Mouse (Mus musculus): ENCODE results near the gene Hist1h4k. TPM values are rescaled to one million over a fixed set of nuclear protein-coding genes. Genes with fewer than 3 reads are reported as not detected.

Gene Hist1h4k
- polyA plus RNA-seq (2015; fragmentation: Nextera tagmentation; extraction: Ambion mirVana): 1.0 TPM in 1 of 2 replicates, not detected in the other

DNA sequence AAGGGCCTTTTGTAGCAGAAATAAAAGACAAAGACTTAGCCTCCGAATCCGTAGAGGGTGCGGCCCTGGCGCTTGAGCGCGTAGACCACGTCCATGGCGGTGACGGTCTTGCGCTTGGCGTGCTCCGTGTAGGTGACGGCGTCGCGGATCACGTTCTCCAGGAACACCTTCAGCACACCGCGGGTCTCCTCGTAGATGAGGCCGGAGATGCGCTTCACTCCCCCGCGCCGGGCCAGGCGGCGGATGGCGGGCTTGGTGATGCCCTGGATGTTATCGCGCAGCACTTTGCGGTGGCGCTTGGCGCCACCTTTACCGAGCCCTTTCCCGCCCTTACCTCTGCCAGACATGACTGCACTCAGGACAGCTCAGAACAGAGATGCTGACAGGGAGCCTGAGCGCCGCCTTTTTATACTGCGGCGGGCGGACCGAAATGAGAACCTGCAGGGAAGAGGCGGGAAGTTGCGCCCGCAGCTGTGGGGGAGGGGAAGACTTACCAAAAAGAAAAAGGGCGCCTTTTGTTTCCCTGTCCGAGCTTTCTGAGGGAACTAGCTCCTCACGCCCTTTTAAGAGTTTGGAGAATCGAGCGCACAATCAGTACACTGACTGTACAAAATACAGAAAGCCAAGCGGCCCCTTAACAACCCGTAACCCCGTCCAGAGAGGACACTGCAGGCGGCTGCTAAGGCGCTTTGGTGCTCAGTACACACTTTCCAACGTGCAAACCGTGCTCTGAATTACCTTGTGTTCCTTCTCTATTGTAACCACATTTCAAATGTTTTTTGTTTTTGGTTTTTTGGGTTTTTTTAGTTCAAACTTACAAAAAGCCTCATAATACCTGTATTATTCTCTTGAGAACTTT is at the start of gene Hist1h4k:
Gene Hist1h4k (minus strand): TSS at position 347 of the 859 bp plus-strand sequence.

GRCm38 (mm10) chr13:21786899-21787629 is 36.8 kb upstream of the Hist1h4k start, which contains the start of the genes Hist1h2an and Hist1h2bp:
Hist1h2an (minus strand) TSS chr13:21787218.
Hist1h2bp (plus strand) TSS chr13:21787461.

DNA sequence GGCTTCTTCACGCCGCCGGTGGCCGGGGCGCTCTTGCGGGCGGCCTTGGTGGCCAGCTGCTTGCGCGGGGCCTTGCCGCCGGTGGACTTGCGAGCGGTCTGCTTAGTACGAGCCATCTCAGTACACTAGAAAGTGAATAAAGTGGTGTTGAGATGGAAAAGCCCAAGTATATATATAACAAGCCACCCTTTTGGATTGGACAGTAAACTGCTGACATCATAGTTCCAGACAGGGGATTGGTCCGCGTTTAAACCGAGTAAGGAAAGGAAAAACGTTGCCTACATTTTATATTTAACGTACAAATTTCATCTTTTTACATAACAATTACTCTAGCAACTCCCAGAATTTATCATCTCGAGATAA is 32.9 kb upstream of the Hist1h4k start, which contains the start of gene Hist1h3i:
Gene Hist1h3i (minus strand): TSS at position 116 of the 363 bp plus-strand sequence.

DNA sequence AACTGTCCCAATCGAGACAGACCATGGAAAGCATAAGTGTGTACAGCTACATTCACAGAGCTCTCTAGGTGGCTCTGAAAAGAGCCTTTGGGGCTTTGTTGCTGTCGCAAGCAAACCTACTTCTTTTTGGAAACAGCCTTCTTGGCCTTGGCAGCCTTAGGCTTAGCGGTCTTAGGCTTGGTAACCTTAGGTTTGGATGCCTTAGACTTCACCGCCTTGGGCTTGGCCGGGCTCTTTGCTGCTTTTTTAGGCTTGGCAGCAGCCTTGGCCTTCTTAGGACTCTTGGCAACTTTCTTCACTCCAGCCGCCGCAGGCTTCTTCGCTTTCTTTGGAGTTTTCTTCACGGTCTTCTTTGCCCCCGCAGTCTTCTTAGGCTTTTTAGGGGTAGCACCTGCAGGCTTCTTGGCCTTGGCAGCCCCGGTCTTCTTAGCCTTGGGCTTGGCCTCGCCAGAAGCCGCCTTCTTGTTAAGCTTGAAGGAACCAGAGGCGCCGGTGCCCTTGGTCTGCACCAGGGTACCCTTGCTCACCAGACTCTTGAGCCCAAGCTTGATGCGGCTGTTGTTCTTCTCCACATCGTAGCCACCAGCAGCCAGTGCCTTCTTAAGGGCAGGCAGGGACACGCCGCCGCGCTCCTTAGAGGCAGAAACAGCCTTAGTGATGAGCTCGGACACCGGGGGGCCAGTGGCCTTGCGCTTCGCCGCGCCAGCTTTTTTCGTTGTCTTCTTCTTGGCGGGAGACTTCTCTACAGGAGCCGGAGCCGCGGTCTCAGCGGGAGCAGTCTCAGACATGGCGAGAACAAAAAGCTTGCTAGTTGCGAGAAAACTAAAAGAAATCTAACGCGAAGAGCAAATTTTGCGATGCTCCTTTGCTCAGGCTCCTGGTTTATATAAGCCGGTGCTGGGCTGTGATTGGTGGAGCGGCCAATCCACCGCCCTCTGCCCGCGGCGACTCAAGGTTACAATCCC is 29.7 kb upstream of the Hist1h4k start, which contains the start of gene Hist1h1b:
Gene Hist1h1b (minus strand): TSS at position 859 of the 965 bp plus-strand sequence.

DNA sequence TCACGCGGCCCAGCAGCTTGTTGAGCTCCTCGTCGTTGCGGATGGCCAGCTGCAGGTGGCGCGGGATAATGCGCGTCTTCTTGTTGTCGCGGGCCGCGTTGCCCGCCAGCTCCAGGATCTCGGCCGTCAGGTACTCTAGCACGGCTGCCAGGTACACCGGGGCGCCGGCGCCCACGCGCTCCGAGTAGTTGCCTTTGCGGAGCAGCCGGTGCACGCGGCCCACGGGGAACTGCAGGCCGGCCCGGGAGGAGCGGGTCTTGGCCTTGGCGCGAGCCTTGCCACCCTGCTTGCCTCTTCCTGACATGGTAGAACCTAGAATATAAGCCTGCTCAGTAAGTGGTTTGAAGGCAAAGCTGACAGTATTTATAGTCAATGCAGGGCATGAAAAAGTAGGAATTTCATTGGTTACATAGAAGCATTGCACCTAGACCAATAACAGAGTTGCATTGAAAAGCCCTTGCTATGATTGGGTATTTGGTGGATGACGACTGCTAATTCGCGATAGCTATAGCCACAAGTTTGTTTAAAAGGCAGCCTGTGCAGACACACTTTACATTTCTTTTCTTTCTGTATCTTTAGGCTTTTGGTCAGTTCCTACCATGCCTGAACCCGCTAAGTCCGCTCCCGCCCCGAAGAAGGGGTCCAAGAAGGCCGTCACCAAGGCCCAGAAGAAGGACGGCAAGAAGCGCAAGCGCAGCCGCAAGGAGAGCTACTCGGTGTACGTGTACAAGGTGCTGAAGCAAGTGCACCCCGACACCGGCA is 3.4 kb upstream of the Hist1h4k start, which contains the start of the genes Hist1h2ak and Hist1h2bn:
Gene Hist1h2ak (minus strand): TSS at position 304 of the 762 bp plus-strand sequence.
Gene Hist1h2bn (plus strand): TSS at position 600 of the 762 bp plus-strand sequence.

DNA sequence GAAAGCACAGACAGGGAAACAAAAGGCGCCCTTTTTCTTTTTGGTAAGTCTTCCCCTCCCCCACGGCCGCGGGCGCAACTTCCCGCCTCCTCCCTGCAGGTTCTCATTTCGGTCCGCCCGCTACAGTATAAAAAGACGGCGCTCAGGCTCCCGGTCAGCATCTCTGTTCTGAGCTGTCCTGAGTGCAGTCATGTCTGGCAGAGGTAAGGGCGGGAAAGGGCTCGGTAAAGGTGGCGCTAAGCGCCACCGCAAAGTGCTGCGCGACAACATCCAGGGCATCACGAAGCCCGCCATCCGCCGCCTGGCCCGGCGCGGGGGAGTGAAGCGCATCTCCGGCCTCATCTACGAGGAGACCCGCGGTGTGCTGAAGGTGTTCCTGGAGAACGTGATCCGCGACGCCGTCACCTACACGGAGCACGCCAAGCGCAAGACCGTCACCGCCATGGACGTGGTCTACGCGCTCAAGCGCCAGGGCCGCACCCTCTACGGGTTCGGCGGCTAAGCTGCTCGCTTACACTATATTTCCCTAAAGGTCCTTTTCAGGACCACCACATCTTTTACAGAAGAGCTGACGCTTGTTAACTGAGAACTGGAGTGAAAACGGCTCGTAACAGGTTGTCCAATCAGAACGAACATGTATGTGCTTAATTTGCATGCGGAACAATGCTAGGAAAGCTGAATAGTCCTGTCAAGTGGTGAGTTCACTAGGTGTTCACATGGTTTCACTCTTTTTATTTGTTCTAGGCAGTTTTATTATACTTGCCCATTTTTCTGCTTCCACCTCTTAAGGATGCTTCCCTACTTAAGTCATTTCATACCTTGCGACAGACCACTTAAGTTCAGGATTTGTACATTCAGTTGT is 15.2 kb downstream of the Hist1h4k start, which contains the start of gene Hist1h4j:
Gene Hist1h4j (plus strand): TSS at position 159 of the 862 bp plus-strand sequence.

GRCm38 (mm10) chr13:21721757-21722372 is 28.4 kb downstream of the Hist1h4k start, which contains the start of gene Hist1h2bm:
Hist1h2bm (plus strand) TSS chr13:21722044.

DNA sequence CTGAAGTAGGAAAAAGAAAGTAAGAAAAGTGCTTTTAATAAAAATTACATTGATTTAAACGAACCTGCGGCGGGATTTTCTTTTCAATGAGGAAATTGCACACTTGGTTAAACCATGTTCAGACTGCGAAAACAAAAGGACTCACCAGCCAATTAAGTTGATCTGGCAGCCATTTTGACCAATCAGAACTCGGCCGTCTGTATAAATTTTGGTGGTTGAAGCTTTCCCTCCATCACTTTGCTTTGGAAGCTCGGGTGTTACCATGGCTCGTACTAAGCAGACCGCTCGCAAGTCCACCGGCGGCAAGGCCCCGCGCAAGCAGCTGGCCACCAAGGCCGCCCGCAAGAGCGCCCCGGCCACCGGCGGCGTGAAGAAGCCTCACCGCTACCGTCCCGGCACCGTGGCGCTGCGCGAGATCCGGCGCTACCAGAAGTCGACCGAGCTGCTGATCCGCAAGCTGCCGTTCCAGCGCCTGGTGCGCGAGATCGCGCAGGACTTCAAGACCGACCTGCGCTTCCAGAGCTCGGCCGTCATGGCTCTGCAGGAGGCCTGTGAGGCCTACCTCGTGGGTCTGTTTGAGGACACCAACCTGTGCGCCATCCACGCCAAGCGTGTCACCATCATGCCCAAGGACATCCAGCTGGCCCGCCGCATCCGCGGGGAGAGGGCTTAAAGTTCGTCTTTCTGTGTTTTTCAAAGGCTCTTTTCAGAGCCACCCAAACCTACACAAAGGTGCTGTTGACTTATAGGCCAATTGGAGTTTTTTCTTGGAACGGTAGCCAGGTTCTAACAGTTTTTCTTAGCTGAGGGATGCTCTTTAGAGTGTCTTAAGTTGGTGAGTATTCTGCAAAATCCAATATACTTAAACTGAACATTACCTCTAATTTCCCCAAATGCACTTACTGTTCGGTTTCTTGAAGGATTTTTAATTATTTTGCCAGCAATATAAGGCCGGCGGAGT is 32.6 kb downstream of the Hist1h4k start, which contains the start of gene Hist1h3h:
Gene Hist1h3h (plus strand): TSS at position 263 of the 961 bp plus-strand sequence.

GRCm38 (mm10) chr13:21715864-21716539 is 34.3 kb downstream of the Hist1h4k start, which contains the start of the genes Hist1h2bl and Hist1h2ai:
Hist1h2bl (minus strand) TSS chr13:21716143.
Hist1h2ai (plus strand) TSS chr13:21716422.

Small RNA genes lying within 50 kb of the gene (microRNA-seq; reads per million reads assigned to microRNA genes)
- 0 reads per million in 2 experiments for gene Gm44346
- gene Gm44357: 0 to 0.10 reads per million in 2 experiments
- gene Gm44367: 0 reads per million in 2 experiments
- 0 reads per million in 2 experiments for gene Gm44454

Other genes with a start within 250 kb of the Hist1h4k start
- gene Gm11273, start 249.1 kb downstream of the Hist1h4k start, polyA plus RNA-seq (2015; fragmentation: Nextera tagmentation; extraction: Ambion mirVana): 11.8 and 13.2 TPM in 2 replicates
- gene Zkscan8, start 219.4 kb downstream of the Hist1h4k start, polyA plus RNA-seq (2015; fragmentation: Nextera tagmentation; extraction: Ambion mirVana): 2.4 TPM in 2 replicates
- gene Olfr1366, start 207.7 kb downstream of the Hist1h4k start, polyA plus RNA-seq (2015; fragmentation: Nextera tagmentation; extraction: Ambion mirVana): 0.10 TPM in 1 of 2 replicates, not detected in the other
- not detected in 2 replicates for gene Olfr1535, start 190.6 kb downstream of the Hist1h4k start, polyA plus RNA-seq (2015; fragmentation: Nextera tagmentation; extraction: Ambion mirVana)
- not detected in 2 replicates for gene Olfr1364, start 168.7 kb downstream of the Hist1h4k start, polyA plus RNA-seq (2015; fragmentation: Nextera tagmentation; extraction: Ambion mirVana)
- gene Olfr1362, start 136.5 kb downstream of the Hist1h4k start, polyA plus RNA-seq (2015; fragmentation: Nextera tagmentation; extraction: Ambion mirVana): not detected in 2 replicates
- gene Olfr11, start 108.0 kb downstream of the Hist1h4k start, polyA plus RNA-seq (2015; fragmentation: Nextera tagmentation; extraction: Ambion mirVana): not detected in 2 replicates
- not detected in 2 replicates for gene Olfr1361, start 87.1 kb downstream of the Hist1h4k start, polyA plus RNA-seq (2015; fragmentation: Nextera tagmentation; extraction: Ambion mirVana)
- not detected in 2 replicates for gene Olfr1360, start 73.1 kb downstream of the Hist1h4k start, polyA plus RNA-seq (2015; fragmentation: Nextera tagmentation; extraction: Ambion mirVana)
- not detected in 2 replicates for gene Olfr1359, start 52.4 kb downstream of the Hist1h4k start, polyA plus RNA-seq (2015; fragmentation: Nextera tagmentation; extraction: Ambion mirVana)
- gene Hist1h2bl, start 34.4 kb downstream of the Hist1h4k start, polyA plus RNA-seq (2015; fragmentation: Nextera tagmentation; extraction: Ambion mirVana): 0.60 and 0.77 TPM in 2 replicates
- 5.6 and 8.3 TPM in 2 replicates for gene Hist1h2ai, start 34.1 kb downstream of the Hist1h4k start, polyA plus RNA-seq (2015; fragmentation: Nextera tagmentation; extraction: Ambion mirVana)
- gene Hist1h3h, start 32.8 kb downstream of the Hist1h4k start, polyA plus RNA-seq (2015; fragmentation: Nextera tagmentation; extraction: Ambion mirVana): 1.9 and 3.5 TPM in 2 replicates
- gene Hist1h2bm, start 28.5 kb downstream of the Hist1h4k start, polyA plus RNA-seq (2015; fragmentation: Nextera tagmentation; extraction: Ambion mirVana): 0.33 and 0.82 TPM in 2 replicates
- 0.26 and 0.30 TPM in 2 replicates for gene Hist1h4j, start 15.4 kb downstream of the Hist1h4k start, polyA plus RNA-seq (2015; fragmentation: Nextera tagmentation; extraction: Ambion mirVana)
- 2.8 and 9.7 TPM in 2 replicates for gene Hist1h2ak, start 3.3 kb upstream of the Hist1h4k start, polyA plus RNA-seq (2015; fragmentation: Nextera tagmentation; extraction: Ambion mirVana)
- gene Hist1h2bn, start 3.6 kb upstream of the Hist1h4k start, polyA plus RNA-seq (2015; fragmentation: Nextera tagmentation; extraction: Ambion mirVana): 0.77 and 1.4 TPM in 2 replicates
- 5.9 and 8.9 TPM in 2 replicates for gene Hist1h1b, start 30.1 kb upstream of the Hist1h4k start, polyA plus RNA-seq (2015; fragmentation: Nextera tagmentation; extraction: Ambion mirVana)
- 37.6 and 38.4 TPM in 2 replicates for gene Hist1h3i, start 32.9 kb upstream of the Hist1h4k start, polyA plus RNA-seq (2015; fragmentation: Nextera tagmentation; extraction: Ambion mirVana)
- 1.5 and 2.4 TPM in 2 replicates for gene Hist1h2an, start 36.7 kb upstream of the Hist1h4k start, polyA plus RNA-seq (2015; fragmentation: Nextera tagmentation; extraction: Ambion mirVana)
- 0.51 and 0.69 TPM in 2 replicates for gene Hist1h2bp, start 37.0 kb upstream of the Hist1h4k start, polyA plus RNA-seq (2015; fragmentation: Nextera tagmentation; extraction: Ambion mirVana)
- 3.3 and 7.3 TPM in 2 replicates for gene Hist1h2bq, start 59.7 kb upstream of the Hist1h4k start, polyA plus RNA-seq (2015; fragmentation: Nextera tagmentation; extraction: Ambion mirVana)
- gene Hist1h2ao, start 60.0 kb upstream of the Hist1h4k start, polyA plus RNA-seq (2015; fragmentation: Nextera tagmentation; extraction: Ambion mirVana): not detected in 2 replicates
- not detected in 2 replicates for gene Hist1h4m, start 61.2 kb upstream of the Hist1h4k start, polyA plus RNA-seq (2015; fragmentation: Nextera tagmentation; extraction: Ambion mirVana)
- gene Hist1h4n, start 81.7 kb upstream of the Hist1h4k start, polyA plus RNA-seq (2015; fragmentation: Nextera tagmentation; extraction: Ambion mirVana): 2.6 and 3.1 TPM in 2 replicates
- 1,124 and 1,146 TPM in 2 replicates for gene Hist1h2ap, start 83.0 kb upstream of the Hist1h4k start, polyA plus RNA-seq (2015; fragmentation: Nextera tagmentation; extraction: Ambion mirVana)
- 2.9 and 6.3 TPM in 2 replicates for gene Hist1h2br, start 83.2 kb upstream of the Hist1h4k start, polyA plus RNA-seq (2015; fragmentation: Nextera tagmentation; extraction: Ambion mirVana)
- gene Zfp184, start 194.6 kb upstream of the Hist1h4k start, polyA plus RNA-seq (2015; fragmentation: Nextera tagmentation; extraction: Ambion mirVana): 0.83 and 1.1 TPM in 2 replicates
- gene Pom121l2, start 230.7 kb upstream of the Hist1h4k start, polyA plus RNA-seq (2015; fragmentation: Nextera tagmentation; extraction: Ambion mirVana): 0.04 TPM in 1 of 2 replicates, not detected in the other

All from skeletal muscle tissue, postnatal 0 days (tissue).